Mouse (Mus musculus): ENCODE measurements around the gene Ttf1. TPM values are rescaled to one million over a fixed set of nuclear protein-coding genes. Genes with fewer than 3 reads are reported as not detected.
"Not testable (repeated sequence)": the region's sequence is repeated elsewhere in the genome, so short reads cannot be mapped to it uniquely, and the experiment has no call there.

Ttf1 gene
- polyA plus RNA-seq, 1 experiment from 2014 or later: 7.0 TPM

DNA sequence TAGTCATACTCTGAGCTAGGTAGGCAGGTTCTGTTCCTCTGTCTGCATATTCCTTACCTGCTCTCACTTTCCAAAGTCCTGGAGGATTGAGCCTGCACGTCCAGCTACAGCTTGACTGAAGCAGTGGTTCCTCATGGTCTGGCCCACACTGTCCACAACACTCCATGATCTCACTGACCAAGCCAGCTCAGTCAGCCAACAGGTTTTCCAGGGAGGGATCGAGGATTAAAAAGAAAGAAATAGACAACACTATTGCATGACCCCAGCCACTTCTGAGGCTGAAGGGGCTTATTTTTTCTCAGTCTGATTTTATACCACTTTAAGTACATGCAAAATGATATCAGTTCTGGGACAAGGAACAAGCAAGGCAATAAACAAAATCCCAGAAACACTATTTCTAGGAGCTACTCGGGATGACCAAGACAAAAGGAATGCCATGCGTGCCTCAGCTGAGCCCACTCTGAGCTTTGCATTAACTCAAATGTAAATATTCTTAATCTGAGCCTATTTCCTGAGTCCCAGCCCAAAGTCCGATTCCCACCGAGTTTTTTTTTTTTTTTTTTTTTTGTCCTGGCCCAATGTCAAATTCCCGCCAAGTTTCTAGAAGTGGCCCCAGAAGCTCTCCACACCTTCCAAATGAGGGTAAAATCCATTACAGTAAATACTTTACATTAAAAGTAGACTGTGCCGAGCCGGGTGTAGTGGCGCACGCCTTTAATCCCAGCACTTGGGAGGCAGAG, 15.4 kb downstream of the Ttf1 start:
- Histone ChIP-seq H3K4me1 (ENCODE audit: control insufficient read depth, insufficient read depth, low read length) (no peaks in the 10 kb centered on the region), H3K9ac (ENCODE audit: low read depth, low read length) (no peak overlapping the region), H3K4me2 (ENCODE audit: low read depth, low read length) (no peak overlapping the region), H3K9me3 (ENCODE audit: control insufficient read depth, low read length) (no peaks in the 10 kb centered on the region), H3K36me3 (ENCODE audit: control insufficient read depth, insufficient read depth, low read length) (peaks cover 91% of the 10 kb centered on the region), H3K27ac (replicated peaks; ENCODE audit: low read depth, low read length) (no peak overlapping the region), H3K4me3 (ENCODE audit: low read depth, low read length) (no peak overlapping the region), H3K27me3 (replicated peaks; ENCODE audit: control insufficient read depth, insufficient read depth, low read length) (no peaks in the 10 kb centered on the region)
- ATAC-seq (ENCODE audit: low read depth) (no peak), DNase-seq (ENCODE audit: low spot score) (no peak)
- WGBS: 90% methylated on average over 11 of the region's 11 CpGs

DNA sequence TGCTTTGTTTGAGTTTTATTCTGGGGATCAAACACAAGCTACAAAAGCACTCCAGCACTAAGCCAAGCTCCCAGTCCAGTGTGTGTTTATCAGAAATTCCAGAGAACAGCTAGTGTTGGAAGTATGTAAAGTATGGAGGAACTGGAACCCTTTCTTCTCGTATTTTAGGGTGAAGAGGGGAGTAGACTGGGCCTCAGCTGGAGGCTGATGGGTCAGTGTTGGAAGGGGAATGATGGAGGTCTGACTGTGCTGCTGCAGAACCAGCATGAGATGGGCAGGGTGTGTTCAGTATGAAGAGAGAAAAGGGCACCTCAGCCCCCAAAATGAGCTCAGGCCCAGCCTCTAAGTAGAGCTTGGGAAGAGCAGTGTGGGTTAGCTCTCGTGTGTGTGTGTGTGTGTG, 16.2 kb downstream of the Ttf1 start:
- Histone ChIP-seq H3K4me2 (ENCODE audit: low read depth, low read length) (no peak overlapping the region), H3K4me3 (ENCODE audit: low read depth, low read length) (no peak overlapping the region), H3K4me1 (ENCODE audit: control insufficient read depth, insufficient read depth, low read length) (no peaks in the 10 kb centered on the region), H3K9me3 (ENCODE audit: control insufficient read depth, low read length) (no peaks in the 10 kb centered on the region), H3K27me3 (replicated peaks; ENCODE audit: control insufficient read depth, insufficient read depth, low read length) (no peaks in the 10 kb centered on the region), H3K36me3 (ENCODE audit: control insufficient read depth, insufficient read depth, low read length) (peaks cover 91% of the 10 kb centered on the region), H3K9ac (ENCODE audit: low read depth, low read length) (no peak overlapping the region), H3K27ac (replicated peaks; ENCODE audit: low read depth, low read length) (no peak overlapping the region)
- no peak for ATAC-seq (ENCODE audit: low read depth)
- DNase-seq (ENCODE audit: low spot score): no peak
- WGBS: 83% methylated on average over 2 of the region's 2 CpGs

DNA sequence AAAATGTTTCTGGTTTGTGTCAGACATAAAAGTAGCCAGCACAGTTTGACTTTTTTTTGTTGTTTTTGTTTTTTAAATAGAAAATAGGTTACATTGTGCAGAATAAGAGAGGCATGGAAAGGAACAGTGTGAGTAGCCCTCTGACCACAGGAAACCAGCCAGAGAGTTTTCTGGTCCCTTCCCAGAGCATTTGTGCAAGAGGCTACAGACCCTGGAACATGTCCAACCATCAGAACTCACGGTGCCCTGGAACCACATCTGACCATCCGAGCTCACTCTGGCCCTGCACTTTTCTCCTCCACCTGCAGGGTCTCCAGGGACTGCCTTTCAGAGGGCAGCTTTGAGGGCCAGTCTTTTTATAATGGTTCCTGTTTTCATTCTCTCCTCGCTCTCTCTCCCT, 21.9 kb downstream of the Ttf1 start:
- Histone ChIP-seq H3K9me3 (ENCODE audit: control insufficient read depth, low read length) (no peaks in the 10 kb centered on the region), H3K9ac (ENCODE audit: low read depth, low read length) (no peak overlapping the region), H3K4me3 (ENCODE audit: low read depth, low read length) (no peak overlapping the region), H3K27ac (replicated peaks; ENCODE audit: low read depth, low read length) (no peak overlapping the region), H3K36me3 (ENCODE audit: control insufficient read depth, insufficient read depth, low read length) (peaks cover 88% of the 10 kb centered on the region), H3K27me3 (replicated peaks; ENCODE audit: control insufficient read depth, insufficient read depth, low read length) (no peaks in the 10 kb centered on the region), H3K4me2 (ENCODE audit: low read depth, low read length) (no peak overlapping the region), H3K4me1 (ENCODE audit: control insufficient read depth, insufficient read depth, low read length) (no peaks in the 10 kb centered on the region)
- WGBS: 67% methylated on average over 3 of the region's 3 CpGs
- no peak for DNase-seq (ENCODE audit: low spot score)
- ATAC-seq (ENCODE audit: low read depth): no peak

DNA sequence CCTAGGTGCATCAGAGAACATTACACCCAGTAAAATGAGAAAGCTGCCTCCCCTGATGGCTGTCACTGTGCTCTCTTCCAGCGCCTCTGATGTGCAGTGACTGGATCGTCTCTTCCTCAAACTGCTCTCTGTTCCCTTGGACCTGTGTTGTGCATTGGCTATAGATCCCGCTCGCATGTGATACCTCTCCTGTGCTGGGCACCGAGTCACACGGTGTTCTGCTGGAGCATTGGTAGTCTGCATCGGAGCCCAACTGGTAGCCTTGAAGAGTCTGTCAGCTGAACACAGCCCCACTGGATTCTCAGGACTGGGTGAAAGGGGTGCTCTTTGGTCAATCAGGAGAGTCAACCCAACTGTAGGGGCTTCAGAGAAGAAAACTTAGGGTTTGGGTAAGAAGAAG, 26.0 kb downstream of the Ttf1 start:
- Histone ChIP-seq H3K27me3 (replicated peaks; ENCODE audit: control insufficient read depth, insufficient read depth, low read length) (no peaks in the 10 kb centered on the region), H3K9ac (ENCODE audit: low read depth, low read length) (no peak overlapping the region), H3K36me3 (ENCODE audit: control insufficient read depth, insufficient read depth, low read length) (peaks cover 59% of the 10 kb centered on the region), H3K4me1 (ENCODE audit: control insufficient read depth, insufficient read depth, low read length) (no peaks in the 10 kb centered on the region), H3K4me3 (ENCODE audit: low read depth, low read length) (no peak overlapping the region), H3K4me2 (ENCODE audit: low read depth, low read length) (no peak overlapping the region), H3K9me3 (ENCODE audit: control insufficient read depth, low read length) (no peaks in the 10 kb centered on the region), H3K27ac (replicated peaks; ENCODE audit: low read depth, low read length) (no peak overlapping the region)
- WGBS: 94% methylated on average over 7 of the region's 7 CpGs
- DNase-seq (ENCODE audit: low spot score) (no peak), ATAC-seq (ENCODE audit: low read depth) (no peak)

DNA sequence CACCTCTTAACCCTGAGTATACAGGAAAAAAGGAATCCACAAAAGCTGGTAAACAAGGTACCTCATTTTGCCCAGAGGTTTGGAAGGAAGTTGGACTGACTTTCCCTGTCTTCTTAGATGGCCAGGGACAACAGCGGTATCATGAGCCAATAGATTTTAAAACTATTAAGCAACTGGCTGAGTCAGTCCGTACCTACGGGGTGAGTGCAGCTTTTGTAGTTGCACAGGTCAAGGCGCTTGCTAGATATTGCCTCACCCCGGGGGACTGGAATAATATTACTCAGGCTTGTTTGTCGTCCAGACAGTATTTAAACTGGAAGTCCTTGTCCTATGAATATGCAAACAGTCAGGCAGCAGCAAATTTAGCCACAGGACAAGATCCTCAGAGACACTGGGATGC, 29.2 kb downstream of the Ttf1 start:
- H3K4me2 ChIP-seq (ENCODE audit: low read depth, low read length): not testable (repeated sequence)

DNA sequence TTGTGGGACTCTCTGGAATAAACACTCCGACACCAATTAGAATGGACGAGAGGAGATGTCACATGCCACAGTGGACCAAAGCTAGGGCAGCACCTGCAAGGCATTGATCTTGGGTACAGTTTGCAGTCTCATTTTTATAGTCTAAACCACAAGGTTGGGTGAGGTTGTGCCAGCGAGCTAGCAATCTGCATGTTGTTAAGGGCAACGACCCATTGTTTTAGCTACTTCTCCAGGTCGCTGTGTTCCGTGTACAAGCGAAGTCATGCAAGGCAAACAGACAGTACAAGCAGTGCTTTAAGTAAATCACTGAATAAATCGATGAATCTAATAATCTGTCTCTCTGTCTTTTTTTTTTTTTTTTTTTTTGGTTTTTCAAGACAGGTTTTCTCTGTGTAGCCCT, 35.6 kb downstream of the Ttf1 start:
- H3K27ac ChIP-seq (replicated peaks; ENCODE audit: low read depth, low read length): no peak overlapping the region
- no peak overlapping the region for H3K9ac ChIP-seq (ENCODE audit: low read depth, low read length)
- DNase-seq (ENCODE audit: low spot score) (no peak), ATAC-seq (ENCODE audit: low read depth) (no peak)
- H3K27me3 ChIP-seq (replicated peaks; ENCODE audit: control insufficient read depth, insufficient read depth, low read length): no peaks in the 10 kb centered on the region
- H3K4me1 ChIP-seq (ENCODE audit: control insufficient read depth, insufficient read depth, low read length): no peaks in the 10 kb centered on the region
- no peaks in the 10 kb centered on the region for H3K36me3 ChIP-seq (ENCODE audit: control insufficient read depth, insufficient read depth, low read length)
- WGBS: 89% methylated on average over 8 of the region's 8 CpGs
- no peak overlapping the region for H3K4me2 ChIP-seq (ENCODE audit: low read depth, low read length)
- H3K4me3 ChIP-seq (ENCODE audit: low read depth, low read length): no peak overlapping the region
- no peaks in the 10 kb centered on the region for H3K9me3 ChIP-seq (ENCODE audit: control insufficient read depth, low read length)

More for the DNA sequence above, 29.2 kb downstream of the Ttf1 start:
- 78% methylated on average over 6 of the region's 6 CpGs for WGBS
- H3K27ac ChIP-seq (replicated peaks; ENCODE audit: low read depth, low read length); DNase-seq (ENCODE audit: low spot score); H3K27me3 ChIP-seq (replicated peaks; ENCODE audit: control insufficient read depth, insufficient read depth, low read length); H3K9ac ChIP-seq (ENCODE audit: low read depth, low read length); H3K9me3 ChIP-seq (ENCODE audit: control insufficient read depth, low read length); ATAC-seq (ENCODE audit: low read depth); H3K4me1 ChIP-seq (ENCODE audit: control insufficient read depth, insufficient read depth, low read length); H3K4me3 ChIP-seq (ENCODE audit: low read depth, low read length): not testable (repeated sequence)
- H3K36me3 ChIP-seq (ENCODE audit: control insufficient read depth, insufficient read depth, low read length): peaks cover 27% of the 10 kb centered on the region

DNA sequence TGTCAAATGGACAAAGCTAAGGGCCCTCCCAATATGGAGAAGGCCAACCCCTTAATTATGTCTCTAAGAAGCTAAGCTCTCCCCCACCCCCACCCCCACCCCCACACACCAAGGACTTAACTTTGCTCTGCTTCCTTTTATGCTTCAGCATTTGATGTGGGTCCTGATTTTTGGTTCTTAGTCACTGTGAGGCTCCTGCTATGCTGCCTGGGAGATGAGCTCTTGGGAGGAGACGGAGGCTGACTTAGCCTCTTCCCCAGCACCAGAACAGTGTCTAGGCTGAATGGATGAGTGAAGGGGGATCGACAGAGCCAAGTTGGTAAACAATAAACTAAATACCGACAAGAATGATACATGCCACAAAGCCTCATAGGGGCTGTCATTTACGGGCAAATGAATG, 36.7 kb downstream of the Ttf1 start:
- Histone ChIP-seq H3K4me2 (ENCODE audit: low read depth, low read length) (no peak overlapping the region), H3K27ac (replicated peaks; ENCODE audit: low read depth, low read length) (no peak overlapping the region), H3K4me1 (ENCODE audit: control insufficient read depth, insufficient read depth, low read length) (no peaks in the 10 kb centered on the region), H3K9ac (ENCODE audit: low read depth, low read length) (no peak overlapping the region), H3K36me3 (ENCODE audit: control insufficient read depth, insufficient read depth, low read length) (no peaks in the 10 kb centered on the region), H3K4me3 (ENCODE audit: low read depth, low read length) (no peak overlapping the region), H3K27me3 (replicated peaks; ENCODE audit: control insufficient read depth, insufficient read depth, low read length) (no peaks in the 10 kb centered on the region), H3K9me3 (ENCODE audit: control insufficient read depth, low read length) (no peaks in the 10 kb centered on the region)
- ATAC-seq (ENCODE audit: low read depth) (no peak), DNase-seq (ENCODE audit: low spot score) (no peak)
- 69% methylated on average over 4 of the region's 4 CpGs for WGBS

DNA sequence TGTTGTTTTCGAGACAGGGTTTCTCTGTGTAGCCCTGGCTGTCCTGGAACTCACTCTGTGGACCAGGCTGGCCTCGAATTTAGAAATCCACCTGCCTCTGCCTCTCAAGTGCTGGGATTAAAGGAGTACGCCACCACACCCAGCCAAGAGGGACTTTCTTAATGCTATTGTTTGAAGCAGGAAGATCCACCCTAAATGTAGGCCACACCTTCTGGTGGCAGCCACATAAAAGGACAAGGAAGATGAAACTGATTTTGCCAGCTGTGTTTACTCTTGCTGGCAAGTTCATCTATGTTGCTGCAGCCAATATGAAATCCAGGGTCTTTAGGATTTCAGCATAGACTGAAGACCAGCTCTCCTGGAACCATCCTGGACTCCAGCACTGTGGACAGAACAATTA, 37.4 kb downstream of the Ttf1 start:
- Histone ChIP-seq H3K9ac (ENCODE audit: low read depth, low read length) (no peak overlapping the region), H3K4me1 (ENCODE audit: control insufficient read depth, insufficient read depth, low read length) (no peaks in the 10 kb centered on the region), H3K9me3 (ENCODE audit: control insufficient read depth, low read length) (no peaks in the 10 kb centered on the region), H3K36me3 (ENCODE audit: control insufficient read depth, insufficient read depth, low read length) (no peaks in the 10 kb centered on the region), H3K4me3 (ENCODE audit: low read depth, low read length) (no peak overlapping the region), H3K27ac (replicated peaks; ENCODE audit: low read depth, low read length) (no peak overlapping the region), H3K27me3 (replicated peaks; ENCODE audit: control insufficient read depth, insufficient read depth, low read length) (no peaks in the 10 kb centered on the region), H3K4me2 (ENCODE audit: low read depth, low read length) (no peak overlapping the region)
- DNase-seq (ENCODE audit: low spot score) (no peak), ATAC-seq (ENCODE audit: low read depth) (no peak)
- 81% methylated on average over 3 of the region's 3 CpGs for WGBS

DNA sequence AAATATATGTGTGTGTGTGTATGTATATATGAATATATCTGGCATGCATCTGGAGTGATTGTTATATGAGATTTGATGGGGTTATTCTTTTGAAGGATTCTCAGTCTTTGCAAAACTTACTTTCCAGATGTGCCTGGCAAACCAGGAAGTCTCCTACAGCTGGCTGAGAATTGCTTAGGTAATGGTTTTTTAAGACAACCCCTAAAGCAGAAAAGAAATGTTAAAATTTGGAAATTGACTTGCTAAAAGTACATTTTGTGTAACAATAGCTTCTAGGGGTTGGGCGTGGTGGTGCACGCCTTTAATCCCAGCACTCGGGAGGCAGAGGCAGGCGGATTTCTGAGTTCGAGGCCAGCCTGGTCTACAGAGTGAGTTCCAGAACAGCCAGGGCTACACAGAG, 37.9 kb downstream of the Ttf1 start:
- not testable (repeated sequence) for H3K9me3 ChIP-seq (ENCODE audit: control insufficient read depth, low read length); H3K27me3 ChIP-seq (replicated peaks; ENCODE audit: control insufficient read depth, insufficient read depth, low read length); H3K9ac ChIP-seq (ENCODE audit: low read depth, low read length); H3K36me3 ChIP-seq (ENCODE audit: control insufficient read depth, insufficient read depth, low read length); H3K27ac ChIP-seq (replicated peaks; ENCODE audit: low read depth, low read length); DNase-seq (ENCODE audit: low spot score); H3K4me3 ChIP-seq (ENCODE audit: low read depth, low read length); H3K4me1 ChIP-seq (ENCODE audit: control insufficient read depth, insufficient read depth, low read length); H3K4me2 ChIP-seq (ENCODE audit: low read depth, low read length); ATAC-seq (ENCODE audit: low read depth)
- 96% methylated on average over 5 of the region's 5 CpGs for WGBS
